Mouse (Mus musculus) brain, embryonic 14.5 days (tissue): ENCODE measurements around the gene Npnt.

Experiments
- CTCF ChIP-seq: fragments of 200-500 bp; IDR thresholded peaks from 2 replicates; pipeline ENCODE4 v1.5.1; 2012; ENCODE audit warnings: inconsistent platforms, mild to moderate bottlenecking, moderate library complexity, borderline replicate concordance; ENCODE audit not compliant: insufficient read depth, insufficient read length; ENCODE audit errors: extremely low read depth
- POLR2A ChIP-seq: fragments of 200-500 bp; IDR thresholded peaks from 2 replicates; pipeline ENCODE4 v1.6.1; 2012; ENCODE audit warnings: mild to moderate bottlenecking, inconsistent platforms, borderline replicate concordance; ENCODE audit not compliant: poor library complexity, insufficient read depth, insufficient read length, severe bottlenecking; ENCODE audit errors: extremely low read depth

- no peak for TF ChIP-seq POLR2A
- TF ChIP-seq CTCF, result no peak
Observed at GRCm38 (mm10) chr3:132870079-132870478, 80.0 kb downstream of the Npnt start.
